In the genomic region with DNA sequence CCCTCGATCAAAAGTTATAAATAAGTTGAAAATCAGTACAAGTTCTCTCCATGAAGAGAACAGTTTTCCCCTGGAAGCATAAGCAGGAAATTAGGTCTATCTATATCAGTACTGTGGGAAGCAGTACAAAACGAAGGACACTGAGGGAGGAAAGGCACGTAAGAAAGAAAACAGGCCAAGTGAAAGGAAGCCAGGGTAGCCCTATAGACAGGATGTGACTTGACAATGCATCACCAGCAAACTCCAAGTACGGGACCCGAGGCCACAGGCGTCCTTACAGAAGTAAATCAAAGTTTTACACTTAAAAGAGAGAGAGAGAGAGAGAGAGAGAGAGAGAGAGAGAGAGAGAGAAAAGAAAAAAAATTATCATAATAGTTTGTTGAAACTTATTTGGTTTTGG, we compare ENCODE assay signal across 10 mouse cellular contexts. TPM values are rescaled to one million over a fixed set of nuclear protein-coding genes. Genes with fewer than 3 reads are reported as not detected.
DNase-seq lines count a peak whose midpoint lies in the region; ATAC-seq and TF ChIP-seq lines count a peak whose summit lies in the region.
"Had no signal": no experiment of that assay in that cellular context is flagged by ENCODE, and none has a peak within 500 bp of the region (broad histone marks: within the 10 kb centered on the region; RNA-seq: fewer than 3 reads in every experiment).

No protein-coding gene starts in this region.

- no peaks in the 10 kb centered on the region for H3K36me3 ChIP-seq in embryonic facial prominence, embryonic 13.5 days
- no peaks in the 10 kb centered on the region for H3K36me3 ChIP-seq in embryonic facial prominence, embryonic 10.5 days (replicated peaks)
- no peaks in the 10 kb centered on the region for H3K36me3 ChIP-seq in lung, embryonic 15.5 days
- H3K36me3 ChIP-seq in heart, postnatal 0 days (replicated peaks; ENCODE audit: control insufficient read depth, insufficient read depth, low read length): no peaks in the 10 kb centered on the region
- no peaks in the 10 kb centered on the region for H3K36me3 ChIP-seq in neural tube, embryonic 15.5 days

- no peak overlapping the region for H3K27ac ChIP-seq in embryonic facial prominence, embryonic 13.5 days
- H3K27ac ChIP-seq in embryonic facial prominence, embryonic 10.5 days (replicated peaks): no peak overlapping the region
- H3K27ac ChIP-seq in lung, embryonic 15.5 days: peak overlapping the region; percentile 64
- peak overlapping the region; percentile 75 for H3K27ac ChIP-seq in heart, postnatal 0 days (ENCODE audit: low read depth)
- no peak overlapping the region for H3K27ac ChIP-seq in neural tube, embryonic 15.5 days (replicated peaks)
- H3K27ac ChIP-seq: gastrocnemius, adult 2 months had no signal

- H3K4me1 ChIP-seq in embryonic facial prominence, embryonic 13.5 days: peaks cover 62% of the 10 kb centered on the region
- peaks cover 57% of the 10 kb centered on the region for H3K4me1 ChIP-seq in embryonic facial prominence, embryonic 10.5 days
- peaks cover 47% of the 10 kb centered on the region for H3K4me1 ChIP-seq in lung, embryonic 15.5 days
- peaks cover 52% of the 10 kb centered on the region for H3K4me1 ChIP-seq in heart, postnatal 0 days (ENCODE audit: control insufficient read depth, insufficient read depth)
- H3K4me1 ChIP-seq in neural tube, embryonic 15.5 days: peaks cover 39% of the 10 kb centered on the region

- H3K27me3 ChIP-seq in embryonic facial prominence, embryonic 13.5 days: peaks cover 27% of the 10 kb centered on the region
- H3K27me3 ChIP-seq in embryonic facial prominence, embryonic 10.5 days (replicated peaks; ENCODE audit: low read depth, poor library complexity, severe bottlenecking): peaks cover 35% of the 10 kb centered on the region
- H3K27me3 ChIP-seq in lung, embryonic 15.5 days: peaks cover 8% of the 10 kb centered on the region; the same call in 1 of the 2 replicates
- no peaks in the 10 kb centered on the region for H3K27me3 ChIP-seq in heart, postnatal 0 days (ENCODE audit: control insufficient read depth, insufficient read depth, low read length)
- H3K27me3 ChIP-seq in neural tube, embryonic 15.5 days (replicated peaks): peaks cover 18% of the 10 kb centered on the region

- no peaks in the 10 kb centered on the region for H3K9me3 ChIP-seq in embryonic facial prominence, embryonic 13.5 days
- H3K9me3 ChIP-seq in embryonic facial prominence, embryonic 10.5 days: no peaks in the 10 kb centered on the region
- no peaks in the 10 kb centered on the region for H3K9me3 ChIP-seq in lung, embryonic 15.5 days
- no peaks in the 10 kb centered on the region for H3K9me3 ChIP-seq in heart, postnatal 0 days (replicated peaks; ENCODE audit: control insufficient read depth, low read length)
- no peaks in the 10 kb centered on the region for H3K9me3 ChIP-seq in neural tube, embryonic 15.5 days (replicated peaks)

- TF ChIP-seq EP300 in heart, postnatal 0 days (IDR thresholded peaks at IDR 0.05; ENCODE audit: low read depth): no peak

- WGBS in embryonic facial prominence, embryonic 13.5 days: 32% methylated on average over 6 of the region's 6 CpGs
- WGBS in embryonic facial prominence, embryonic 10.5 days: 36% methylated on average over 6 of the region's 6 CpGs
- WGBS in lung, embryonic 15.5 days: 39% methylated on average over 6 of the region's 6 CpGs
- WGBS in heart, postnatal 0 days: 31% methylated on average over 6 of the region's 6 CpGs
- 31% methylated on average over 6 of the region's 6 CpGs for WGBS in neural tube, embryonic 15.5 days

- H3K4me3 ChIP-seq in embryonic facial prominence, embryonic 13.5 days: 0 out of 2 replicates have a peak overlapping the region, but pooled peaks have one; percentile 1
- no peak overlapping the region for H3K4me3 ChIP-seq in embryonic facial prominence, embryonic 10.5 days
- peak overlapping the region; percentile 74 for H3K4me3 ChIP-seq in lung, embryonic 15.5 days
- H3K4me3 ChIP-seq in heart, postnatal 0 days (ENCODE audit: low read depth, low read length): peak overlapping the region; percentile 67
- 0 out of 2 replicates have a peak overlapping the region, but pooled peaks have one; percentile 9 for H3K4me3 ChIP-seq in neural tube, embryonic 15.5 days (replicated peaks)

- no peak for ATAC-seq in embryonic facial prominence, embryonic 13.5 days (ENCODE audit: insufficient number of reproducible peaks, insufficient read depth, low FRiP score, low TSS enrichment, low read depth)
- no peak for ATAC-seq in lung, embryonic 15.5 days (ENCODE audit: borderline replicate concordance, extremely low read depth, low FRiP score, low TSS enrichment)
- ATAC-seq in heart, postnatal 0 days (ENCODE audit: insufficient read depth, low read depth): no peak
- ATAC-seq in neural tube, embryonic 15.5 days (ENCODE audit: low FRiP score): no peak

- DNase-seq in embryonic facial prominence, embryonic 10.5 days (ENCODE audit: low spot score): no peak
- no peak for DNase-seq in lung, postnatal 14 days
- DNase-seq in heart, postnatal 0 days (ENCODE audit: low spot score): peak; percentile 24
- DNase-seq in gastrocnemius, postnatal 4 days (ENCODE audit: low spot score in 2 of 2): no peak
- DNase-seq in right cerebral cortex, adult 2 months (ENCODE audit: low spot score in 2 of 2): no peak
- DNase-seq: adrenal gland, adult 8-10 months had no signal

- 0 out of 2 replicates have a peak overlapping the region, but pooled peaks have one; percentile 21 for H3K4me2 ChIP-seq in embryonic facial prominence, embryonic 13.5 days
- peak overlapping the region; percentile 97 for H3K4me2 ChIP-seq in lung, embryonic 15.5 days
- peak overlapping the region; percentile 92 for H3K4me2 ChIP-seq in heart, postnatal 0 days (ENCODE audit: low read depth, low read length)
- peak overlapping the region; percentile 36 for H3K4me2 ChIP-seq in neural tube, embryonic 15.5 days

- TF ChIP-seq CTCF in heart, postnatal 0 days (IDR thresholded peaks at IDR 0.05; ENCODE audit: low read depth): no peak

- no peak overlapping the region for H3K9ac ChIP-seq in embryonic facial prominence, embryonic 13.5 days
- H3K9ac ChIP-seq in lung, embryonic 15.5 days: 0 out of 2 replicates have a peak overlapping the region, but pooled peaks have one; percentile 22
- no peak overlapping the region for H3K9ac ChIP-seq in heart, postnatal 0 days (replicated peaks; ENCODE audit: low read depth, low read length)
- H3K9ac ChIP-seq in neural tube, embryonic 15.5 days (replicated peaks): no peak overlapping the region

RNA-seq across cellular contexts. Expression of gene Egln3, which starts 2.8 kb away (rescaled TPM):
- 6.7 and 7.0 TPM in 2 replicates for polyA plus RNA-seq in embryonic facial prominence, embryonic 13.5 days (2015; fragmentation: Nextera tagmentation; extraction: Ambion mirVana)
- polyA plus RNA-seq in embryonic facial prominence, embryonic 10.5 days (2016; fragmentation: Nextera tagmentation; extraction: Ambion mirVana): 4.7 and 5.5 TPM in 2 replicates
- 21.1 and 21.5 TPM in 2 replicates for polyA plus RNA-seq in lung, embryonic 15.5 days (2015; fragmentation: Nextera tagmentation; extraction: Ambion mirVana)
- 56.8 and 61.4 TPM in 2 replicates for total RNA-seq in heart, postnatal 0 days (2014; rRNA removed; ENCODE audit: low replicate concordance)
- 12.4 and 13.5 TPM in 2 replicates for polyA plus RNA-seq in heart, postnatal 0 days (2015; fragmentation: Nextera tagmentation; extraction: Ambion mirVana)
- 6.6 and 11.8 TPM in 2 replicates for polyA plus RNA-seq in neural tube, embryonic 15.5 days (2015; fragmentation: Nextera tagmentation; extraction: Ambion mirVana)
- total RNA-seq in gastrocnemius, postnatal 4 days (2021): 10 to 100 TPM; 22.0 to 22.9 TPM

Comparison
In these comparisons a context has a peak if more than half of its experiments do, and no peak if none do; other contexts are left out.
1. H3K27ac ChIP-seq: peak in lung, embryonic 15.5 days (single experiment) and heart, postnatal 0 days (single experiment); none in embryonic facial prominence, embryonic 13.5 days (single experiment), embryonic facial prominence, embryonic 10.5 days (single experiment) and neural tube, embryonic 15.5 days (single experiment).
2. H3K4me2 ChIP-seq: peak in every context shown above with its lines; median percentile 97 in lung, embryonic 15.5 days; 92 in heart, postnatal 0 days; 36 in neural tube, embryonic 15.5 days; 21 in embryonic facial prominence, embryonic 13.5 days.